Mouse (Mus musculus) E14TG2a.4 (cell line): ENCODE results near the gene Coq10b.

Source experiments
- CTCF ChIP-seq: conservative IDR thresholded peaks from 2 replicates; pipeline ENCODE4 v1.5.1; 2014; ENCODE audit warnings: low read length
- NANOG ChIP-seq: IDR thresholded peaks from 2 replicates; pipeline ENCODE4 v1.6.1; 2014; ENCODE audit warnings: borderline replicate concordance, low read length, mixed read lengths
- POU5F1 ChIP-seq: IDR thresholded peaks from 2 replicates; pipeline ENCODE4 v1.6.1; 2014; ENCODE audit warnings: low read length, borderline replicate concordance

GRCm38 (mm10) chr1:55107644-55108043, 55.1 kb downstream of the Coq10b start:
- TF ChIP-seq CTCF: no peak
- TF ChIP-seq POU5F1: no peak
- no peak for TF ChIP-seq NANOG
